Mouse (Mus musculus) bone marrow, adult 2 months (tissue): ENCODE measurements around the gene Myo3b. TPM values are rescaled to one million over a fixed set of nuclear protein-coding genes. Genes with fewer than 3 reads are reported as not detected.

Source experiments
- H3K27ac ChIP-seq: fragments of 200-500 bp; 2 replicates; pipeline ENCODE4 v1.5.1; 2012; ENCODE audit warnings: low read depth, mild to moderate bottlenecking, control low read depth, inconsistent platforms, low read length; ENCODE audit not compliant: control insufficient read depth, poor library complexity, insufficient read depth
- H3K4me1 ChIP-seq: fragments of 200-500 bp; 2 replicates; pipeline ENCODE4 v1.6.1; 2011; ENCODE audit warnings: low read length; ENCODE audit not compliant: control insufficient read depth, insufficient read depth
- H3K4me3 ChIP-seq: fragments of 200-500 bp; replicated peaks from 2 replicates; pipeline ENCODE3; 2011; ENCODE audit warnings: mild to moderate bottlenecking, low read depth, low read length, control low read depth; ENCODE audit not compliant: control insufficient read depth
- CTCF ChIP-seq: fragments of 200-500 bp; IDR thresholded peaks from 2 replicates; pipeline ENCODE4 v1.5.1; 2011; ENCODE audit warnings: low read length, control low read depth; ENCODE audit not compliant: control insufficient read depth, insufficient read depth
- POLR2A ChIP-seq: fragments of 200-500 bp; IDR thresholded peaks from 2 replicates; pipeline ENCODE4 v1.6.1; 2011; ENCODE audit warnings: low read depth, mild to moderate bottlenecking, control low read depth, low read length, borderline replicate concordance; ENCODE audit not compliant: control insufficient read depth
- WGBS: fragments of 180-500 bp; shearing (Covaris S2); methylation state at CpG from one replicate; pipeline ENCODE4 v1.1.7; 2018; 5-methylcytosine and 5-hydroxymethylcytosine counted together
- polyA plus RNA-seq: library from polyadenylated mRNA; stranded (reverse); fragments of >200 nt; gene quantifications from 2 replicates; pipeline ENCODE4 v1.2.4, GENCODE M21; 2011; ENCODE audit warnings: low replicate concordance; ENCODE audit not compliant: missing spikeins, insufficient read depth, insufficient read length

Gene Myo3b
- polyA plus RNA-seq, 1 experiment: not detected

DNA sequence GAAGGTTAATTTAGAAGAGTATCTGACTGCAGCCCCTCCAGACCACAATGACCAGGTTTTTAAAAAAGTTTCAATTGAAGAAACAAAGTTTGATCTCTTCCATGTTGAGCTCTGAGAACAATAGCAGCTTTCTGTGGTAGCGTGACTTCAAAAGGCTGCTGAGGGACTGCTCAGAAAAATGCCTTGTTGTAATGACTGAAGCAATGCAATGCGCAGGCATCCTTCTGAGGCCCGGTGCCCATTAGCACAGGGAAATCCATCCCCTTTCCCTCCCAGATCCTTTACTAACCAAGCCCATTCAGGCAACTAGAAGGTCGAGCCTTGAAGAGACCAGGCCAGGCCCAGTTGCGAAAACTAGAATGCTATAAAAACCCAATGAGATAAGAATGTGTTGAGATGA lies 432.2 kb downstream of the Myo3b start:
- 33% methylated on average over 5 of the region's 5 CpGs for WGBS
- Histone ChIP-seq H3K4me3 (no peak overlapping the region), H3K27ac (no peak overlapping the region), H3K4me1 (no peaks in the 10 kb centered on the region)
- TF ChIP-seq CTCF (no peak), POLR2A (no peak)

- TF ChIP-seq POLR2A: no peak
- no peaks in the 10 kb centered on the region for H3K4me1 ChIP-seq
- no peak overlapping the region for H3K4me3 ChIP-seq
- no peak overlapping the region for H3K27ac ChIP-seq
- 2% methylated on average over 48 of the region's 48 CpGs for WGBS
Observed at GRCm38 (mm10) chr2:70471861-70472620, 433.1 kb downstream of the Myo3b start.

Other genes starting within 250 kb of the Myo3b start
- gene Ccdc173, start 249.6 kb upstream of the Myo3b start, polyA plus RNA-seq: 1.1 and 1.9 TPM in 2 replicates
- gene Phospho2, start 249.5 kb upstream of the Myo3b start, polyA plus RNA-seq: 6.6 and 13.8 TPM in 2 replicates
- 4.9 and 6.2 TPM in 2 replicates for gene Klhl23, start 217.2 kb upstream of the Myo3b start, polyA plus RNA-seq
- 186 and 240 TPM in 2 replicates for gene Ssb, start 177.6 kb upstream of the Myo3b start, polyA plus RNA-seq
- gene Mettl5, start 153.5 kb upstream of the Myo3b start, polyA plus RNA-seq: 8.8 and 10.8 TPM in 2 replicates
- gene Ubr3, start 141.9 kb upstream of the Myo3b start, polyA plus RNA-seq: 17.1 and 20.8 TPM in 2 replicates